Mouse (Mus musculus) embryonic facial prominence, embryonic 11.5 days (tissue): ENCODE results near the gene 2310034C09Rik. TPM values are rescaled to one million over a fixed set of nuclear protein-coding genes. Genes with fewer than 3 reads are reported as not detected.
"Not testable (repeated sequence)": the region's sequence is repeated elsewhere in the genome, so short reads cannot be mapped to it uniquely, and the experiment has no call there.

Experiments used
- ATAC-seq: fragments of 200-750 bp; cut with Nextera tagmentation; replicated peaks from 2 replicates; pipeline ENCODE4 v1.8.0; 2017; ENCODE audit warnings: low read depth; ENCODE audit not compliant: insufficient number of reproducible peaks, low FRiP score, low TSS enrichment
- DNase-seq: peaks from one replicate; pipeline ENCODE4 v3.0.0-alpha.2; 2015; ENCODE audit warnings: low spot score
- H3K27ac ChIP-seq: fragments of 300-500 bp; sonication (generic); replicated peaks from 2 replicates; pipeline ENCODE4 v1.5.1; 2014; ENCODE audit warnings: mild to moderate bottlenecking, low read depth, low read length, control low read depth
- H3K27me3 ChIP-seq: fragments of 300-500 bp; sonication (generic); 2 replicates; pipeline ENCODE4 v1.6.1; 2014; ENCODE audit warnings: mild to moderate bottlenecking, low read length, moderate library complexity, mixed read lengths; ENCODE audit not compliant: control insufficient read depth, insufficient read depth
- H3K36me3 ChIP-seq: fragments of 300-500 bp; sonication (generic); replicated peaks from 2 replicates; pipeline ENCODE4 v1.6.1; 2014; ENCODE audit warnings: low read depth, mild to moderate bottlenecking, low read length, moderate library complexity, mixed read lengths; ENCODE audit not compliant: control insufficient read depth, insufficient read depth
- H3K4me1 ChIP-seq: fragments of 300-500 bp; sonication (generic); 2 replicates; pipeline ENCODE4 v1.6.1; 2014; ENCODE audit warnings: low read length, mixed read lengths; ENCODE audit not compliant: control insufficient read depth, insufficient read depth
- H3K4me2 ChIP-seq: fragments of 300-500 bp; sonication (generic); 2 replicates; pipeline ENCODE4 v1.6.1; 2014; ENCODE audit warnings: low read depth, mild to moderate bottlenecking, control low read depth, low read length, moderate library complexity
- H3K4me3 ChIP-seq: fragments of 300-500 bp; sonication (generic); 2 replicates; pipeline ENCODE4 v1.5.1; 2014; ENCODE audit warnings: low read depth, low read length, control low read depth
- H3K9ac ChIP-seq: fragments of 300-500 bp; sonication (generic); replicated peaks from 2 replicates; pipeline ENCODE4 v1.6.1; 2014; ENCODE audit warnings: mild to moderate bottlenecking, control low read depth, low read length
- H3K9me3 ChIP-seq: fragments of 300-500 bp; sonication (generic); replicated peaks from 2 replicates; pipeline ENCODE4 v1.6.1; 2016; ENCODE audit warnings: mild to moderate bottlenecking, low read length, inconsistent platforms, mixed read lengths; ENCODE audit not compliant: control insufficient read depth
- WGBS: fragments of 180-500 bp; shearing (Covaris S2); extraction: QIAGEN DNeasy Blood & Tissue Kit; methylation state at CpG from one replicate; pipeline ENCODE4 v1.1.7; 2014; 5-methylcytosine and 5-hydroxymethylcytosine counted together
- polyA plus RNA-seq: library from polyadenylated mRNA; unstranded; fragments of >200 nt; fragmentation: Nextera tagmentation; extraction: Ambion mirVana; gene quantifications from 2 replicates; pipeline ENCODE4 v1.2.1, GENCODE M21; 2014

2310034C09Rik gene
- polyA plus RNA-seq, 1 experiment from 2014 or later: not detected

DNA sequence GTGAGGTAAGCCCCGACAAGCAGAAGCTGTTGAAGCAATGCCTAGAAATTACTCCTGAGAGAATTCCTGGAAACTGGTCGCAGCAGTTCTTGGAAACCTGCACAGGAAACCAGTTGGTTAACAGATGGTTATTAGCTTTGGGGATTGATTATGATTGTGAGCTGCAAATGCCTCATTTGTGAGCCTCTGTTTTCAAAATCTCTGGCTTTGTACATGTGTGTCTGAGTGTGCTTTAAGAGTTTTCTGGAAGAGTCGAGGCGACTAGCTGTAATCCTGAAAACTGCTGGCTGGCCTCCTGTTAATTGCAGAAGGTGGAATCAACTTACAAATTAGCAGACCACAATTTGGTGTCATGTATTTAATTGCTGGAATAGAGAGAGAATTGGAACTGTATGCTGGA is 10.7 kb upstream of the 2310034C09Rik start:
- H3K9me3 ChIP-seq: no peaks in the 10 kb centered on the region
- no peak overlapping the region for H3K4me3 ChIP-seq
- ATAC-seq: no peak
- no peak for DNase-seq
- H3K27ac ChIP-seq: no peak overlapping the region
- H3K4me1 ChIP-seq: no peaks in the 10 kb centered on the region
- no peaks in the 10 kb centered on the region for H3K27me3 ChIP-seq
- no peak overlapping the region for H3K9ac ChIP-seq
- WGBS: 47% methylated on average over 4 of the region's 4 CpGs
- H3K4me2 ChIP-seq: no peak overlapping the region
- no peaks in the 10 kb centered on the region for H3K36me3 ChIP-seq

DNA sequence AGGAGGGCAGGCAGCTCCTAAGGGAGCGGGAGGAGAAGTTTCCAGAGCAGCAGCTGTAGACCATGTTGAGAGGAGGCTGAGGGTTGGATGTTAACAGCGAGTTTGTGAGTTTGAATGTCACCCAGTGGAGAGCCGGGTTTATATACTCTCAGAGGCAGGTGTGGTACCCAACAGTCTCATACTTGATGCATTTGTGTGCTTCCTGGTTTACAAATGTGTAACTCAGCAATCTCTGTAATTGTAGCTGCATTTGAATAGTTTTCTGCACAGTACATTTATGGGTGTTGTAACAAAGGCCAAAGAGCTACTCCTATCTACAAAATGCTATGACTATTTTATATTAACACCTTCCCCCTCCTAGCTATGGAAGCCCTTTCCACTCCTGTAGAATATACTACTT is 7.1 kb upstream of the 2310034C09Rik start, which contains the start of gene Krtap13:
Gene Krtap13, minus strand, starts transcription at position 101 of the 400 bp plus-strand sequence.
- not testable (repeated sequence) for H3K36me3 ChIP-seq, H3K4me2 ChIP-seq, H3K4me1 ChIP-seq, H3K27me3 ChIP-seq, DNase-seq, H3K4me3 ChIP-seq, H3K9ac ChIP-seq, H3K9me3 ChIP-seq, ATAC-seq, H3K27ac ChIP-seq
- 85% methylated on average over 2 of the region's 3 CpGs for WGBS

DNA sequence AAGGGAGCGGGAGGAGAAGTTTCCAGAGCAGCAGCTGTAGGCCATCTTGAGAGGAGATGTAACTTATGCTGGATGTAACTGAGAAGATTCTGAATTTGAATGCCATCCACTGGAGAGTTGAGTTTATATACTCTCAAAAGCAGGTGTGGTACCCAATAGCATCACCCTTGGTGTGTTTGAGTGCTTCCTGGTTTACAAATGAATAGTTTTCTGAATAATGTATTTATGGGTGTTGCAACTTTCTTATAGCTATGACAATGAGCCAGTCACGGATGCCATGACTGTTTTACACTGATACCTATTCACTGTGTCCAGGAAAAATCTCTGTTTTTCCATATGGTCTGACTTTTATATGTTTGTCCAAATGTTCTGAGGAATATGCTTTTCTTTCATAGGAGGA is 15.5 kb downstream of the 2310034C09Rik start, which contains the start of gene 2310057N15Rik:
Gene 2310057N15Rik, minus strand, starts transcription at position 101 of the 400 bp plus-strand sequence.
- no peak for ATAC-seq
- 85% methylated on average over 2 of the region's 2 CpGs for WGBS
- H3K9me3 ChIP-seq: no peaks in the 10 kb centered on the region

DNA sequence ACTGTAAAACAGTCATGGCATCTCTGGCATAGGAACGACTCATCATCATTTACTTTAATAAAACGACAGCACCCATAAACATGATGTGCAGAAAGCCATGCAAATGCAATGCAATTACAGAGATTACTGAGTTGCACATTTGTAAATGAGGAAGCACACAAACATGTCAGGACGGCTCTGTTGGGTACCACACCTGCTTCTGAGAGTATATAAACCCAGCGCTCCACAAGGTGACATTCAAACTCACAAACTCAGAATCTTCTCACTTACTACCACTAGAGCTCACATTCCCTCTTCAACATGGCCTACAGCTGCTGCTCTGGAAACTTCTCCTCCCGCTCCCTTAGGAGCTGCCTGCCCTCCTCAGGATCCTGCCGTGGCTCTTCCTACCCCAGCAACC is 18.9 kb downstream of the 2310034C09Rik start, which contains the start of gene Gm5965:
Gene Gm5965, plus strand, starts transcription at position 301 of the 400 bp plus-strand sequence.
- Histone ChIP-seq H3K27me3 (no peaks in the 10 kb centered on the region), H3K4me3 (no peak within 1 kb of the TSS), H3K4me2 (no peak within 1 kb of the TSS), H3K27ac (no peak within 1 kb of the TSS), H3K4me1 (no peaks in the 10 kb centered on the region), H3K9ac (no peak within 1 kb of the TSS), H3K9me3 (no peaks in the 10 kb centered on the region), H3K36me3 (no peaks in the 10 kb centered on the region)
- no peak for ATAC-seq
- no peak for DNase-seq
- WGBS: 83% methylated on average over 5 of the region's 6 CpGs

More for the DNA sequence above, 15.5 kb downstream of the 2310034C09Rik start, which contains the start of gene 2310057N15Rik:
- H3K4me1 ChIP-seq: no peaks in the 10 kb centered on the region
- no peak within 1 kb of the TSS for H3K4me2 ChIP-seq
- H3K27me3 ChIP-seq: no peaks in the 10 kb centered on the region
- DNase-seq: no peak
- H3K4me3 ChIP-seq: no peak within 1 kb of the TSS
- no peak within 1 kb of the TSS for H3K9ac ChIP-seq
- H3K36me3 ChIP-seq: no peaks in the 10 kb centered on the region
- H3K27ac ChIP-seq: no peak within 1 kb of the TSS

DNA sequence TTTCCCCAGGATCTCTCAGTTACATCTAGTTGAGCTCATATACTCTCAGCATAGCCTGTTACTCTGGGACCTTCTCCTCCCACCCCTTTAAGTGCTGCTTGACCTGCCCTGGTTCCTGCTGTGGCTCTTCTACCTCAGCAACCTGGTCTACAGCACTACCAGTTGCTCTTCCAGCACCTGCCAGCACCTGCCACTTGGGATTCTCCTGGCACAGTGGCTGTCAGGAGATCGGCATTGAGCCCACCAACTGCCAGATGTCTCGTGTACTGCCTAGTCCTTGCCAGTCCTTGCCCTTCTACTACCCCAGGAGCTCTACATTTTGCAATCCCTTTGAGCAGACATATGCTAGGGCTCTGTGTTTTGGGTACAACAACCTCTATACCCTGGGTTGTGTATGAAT is 28.1 kb downstream of the 2310034C09Rik start:
- H3K4me1 ChIP-seq: no peaks in the 10 kb centered on the region
- no peak overlapping the region for H3K9ac ChIP-seq
- H3K27ac ChIP-seq: no peak overlapping the region
- H3K4me3 ChIP-seq: no peak overlapping the region
- ATAC-seq: no peak
- no peak overlapping the region for H3K4me2 ChIP-seq
- H3K36me3 ChIP-seq: no peaks in the 10 kb centered on the region
- no peaks in the 10 kb centered on the region for H3K27me3 ChIP-seq
- WGBS: 83% methylated on average over 2 of the region's 2 CpGs
- no peaks in the 10 kb centered on the region for H3K9me3 ChIP-seq
- no peak for DNase-seq

Other genes with a start within 250 kb of the 2310034C09Rik start
- gene Cldn8, start 195.7 kb upstream of the 2310034C09Rik start, polyA plus RNA-seq: 4.5 and 5.3 TPM in 2 replicates
- gene Krtap24-1, start 146.6 kb upstream of the 2310034C09Rik start, polyA plus RNA-seq: not detected in 2 replicates
- gene 2310079G19Rik, start 131.2 kb upstream of the 2310034C09Rik start, polyA plus RNA-seq: not detected in 2 replicates
- not detected in 2 replicates for gene Krtap26-1, start 111.1 kb upstream of the 2310034C09Rik start, polyA plus RNA-seq
- gene Krtap27-1, start 87.2 kb upstream of the 2310034C09Rik start, polyA plus RNA-seq: not detected in 2 replicates
- not detected in 2 replicates for gene 2310061N02Rik, start 50.9 kb upstream of the 2310034C09Rik start, polyA plus RNA-seq
- not detected in 2 replicates for gene Krtap13-1, start 30.0 kb upstream of the 2310034C09Rik start, polyA plus RNA-seq
- not detected in 2 replicates for gene Krtap13, start 7.2 kb upstream of the 2310034C09Rik start, polyA plus RNA-seq
- gene 2310057N15Rik, start 15.4 kb downstream of the 2310034C09Rik start, polyA plus RNA-seq: not detected in 2 replicates
- gene Gm5965, start 19.0 kb downstream of the 2310034C09Rik start, polyA plus RNA-seq: not detected in 2 replicates
- gene Gm20741, start 53.4 kb downstream of the 2310034C09Rik start, polyA plus RNA-seq: not detected in 2 replicates
- gene Krtap15, start 61.4 kb downstream of the 2310034C09Rik start, polyA plus RNA-seq: not detected in 2 replicates
- gene Krtap14, start 67.3 kb downstream of the 2310034C09Rik start, polyA plus RNA-seq: not detected in 2 replicates
- not detected in 2 replicates for gene Krtap19-1, start 110.6 kb downstream of the 2310034C09Rik start, polyA plus RNA-seq
- not detected in 2 replicates for gene Krtap19-2, start 115.4 kb downstream of the 2310034C09Rik start, polyA plus RNA-seq
- not detected in 2 replicates for gene Krtap19-3, start 119.2 kb downstream of the 2310034C09Rik start, polyA plus RNA-seq
- gene Krtap19-4, start 126.2 kb downstream of the 2310034C09Rik start, polyA plus RNA-seq: not detected in 2 replicates
- not detected in 2 replicates for gene Krtap19-5, start 137.6 kb downstream of the 2310034C09Rik start, polyA plus RNA-seq
- not detected in 2 replicates for gene Krtap19-9b, start 173.4 kb downstream of the 2310034C09Rik start, polyA plus RNA-seq
- not detected in 2 replicates for gene Krtap16-3, start 204.0 kb downstream of the 2310034C09Rik start, polyA plus RNA-seq